Mouse (Mus musculus): Measurements from ENCODE around the gene Olfr1377.
"Not testable (repeated sequence)": the region's sequence is repeated elsewhere in the genome, so short reads cannot be mapped to it uniquely, and the experiment has no call there.

DNA sequence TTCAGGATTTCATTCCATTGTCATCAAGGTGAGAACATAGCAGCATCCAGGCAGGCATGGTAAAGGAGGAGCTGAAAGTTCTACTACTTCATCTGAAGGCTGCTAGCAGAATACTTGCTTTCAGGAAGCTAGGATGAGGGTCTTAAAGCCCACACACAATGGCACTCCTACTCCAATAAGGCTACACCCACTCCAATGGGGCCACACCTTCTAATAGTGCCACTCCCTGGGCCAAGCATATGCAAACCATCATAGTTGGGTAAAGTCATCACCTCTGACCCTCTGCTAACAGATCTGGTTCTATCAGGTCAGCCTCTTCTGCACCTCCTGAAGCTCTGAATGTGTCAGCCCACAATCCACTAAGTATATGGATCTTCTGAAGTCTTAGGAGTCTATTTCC is 52.4 kb downstream of the Olfr1377 start:
- not testable (repeated sequence) for TF ChIP-seq CTCF (conservative IDR thresholded peaks at IDR 0.05; ENCODE audit: low read length); POU5F1 (IDR thresholded peaks at IDR 0.05; ENCODE audit: borderline replicate concordance, low read length)
